Mouse (Mus musculus) inflammation-experienced regulatory T-cells, adult 6 months (primary cell): ENCODE measurements around the gene Dapk1. TPM values are rescaled to one million over a fixed set of nuclear protein-coding genes. Genes with fewer than 3 reads are reported as not detected.

Experiments
- ATAC-seq: one replicate; pipeline ENCODE4 v1.8.0; 2017
- polyA plus RNA-seq, 3 experiments: library from polyadenylated mRNA; unstranded; fragments of 100-300 nt; shearing (Covaris generic); gene quantifications; one replicate each; pipeline ENCODE4 v1.2.1; 2017

Gene Dapk1
- polyA plus RNA-seq, 3 experiments from 2014 or later = 0.45 to 1.4 TPM; not detected in 1

DNA sequence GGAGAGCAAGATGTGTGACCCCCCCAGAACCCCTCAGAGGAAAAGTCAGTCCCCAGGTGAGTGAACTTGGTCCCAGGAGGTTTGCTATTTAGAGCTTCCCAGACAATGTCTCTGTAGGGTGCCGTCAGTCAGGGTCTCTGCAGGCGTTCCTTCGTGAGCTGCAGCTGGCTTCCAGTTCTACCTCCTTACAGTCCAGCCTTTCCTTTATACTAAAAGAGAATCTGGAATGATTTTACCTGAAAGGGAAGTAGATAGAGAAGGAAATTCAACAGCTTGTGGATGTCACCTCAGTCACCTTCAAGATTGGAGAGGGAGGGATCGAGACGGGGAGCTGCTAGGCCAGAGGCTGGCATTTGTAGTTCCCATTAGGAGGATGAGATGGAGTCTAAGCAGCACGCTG is 14.3 kb downstream of the Dapk1 start:
- ATAC-seq = no peak

DNA sequence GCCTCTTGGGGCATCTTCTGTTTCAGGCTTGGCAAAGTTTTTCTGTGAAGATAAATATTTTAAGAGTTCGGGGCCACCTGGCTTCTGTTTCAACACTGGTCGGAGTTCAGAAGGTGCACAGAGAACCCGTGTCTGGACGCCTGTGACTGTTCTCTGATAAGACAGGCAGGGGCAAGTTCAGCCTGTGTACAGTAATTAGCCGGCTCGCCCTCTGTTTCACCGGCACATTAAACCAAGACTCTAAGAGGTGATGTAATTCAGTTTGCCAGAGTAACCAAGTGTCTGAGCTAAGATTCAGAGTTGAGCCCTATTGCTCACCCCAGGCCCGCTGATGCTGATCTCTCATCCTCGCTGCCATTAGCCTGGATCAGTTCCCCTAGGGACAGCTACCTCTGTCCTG is 16.5 kb downstream of the Dapk1 start:
- no peak for ATAC-seq

DNA sequence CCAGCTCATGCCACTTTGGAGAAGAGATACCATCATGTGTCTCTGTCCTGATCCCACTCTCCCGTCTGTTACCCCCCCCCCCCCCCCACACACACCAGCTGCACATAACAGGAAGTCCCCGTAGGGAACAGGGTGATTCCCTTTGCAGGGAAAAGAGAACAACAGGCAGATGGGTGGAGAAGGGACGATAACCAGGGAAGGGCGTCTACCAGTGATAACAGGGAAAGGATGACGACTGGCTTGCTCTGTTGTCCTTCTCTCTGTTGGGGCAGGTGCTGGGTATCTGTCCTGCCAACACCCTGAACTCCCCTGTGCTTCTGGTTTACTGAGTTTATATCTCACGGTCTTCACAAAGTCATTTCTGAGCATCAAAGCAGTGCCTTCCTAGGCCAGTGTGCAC is 18.0 kb downstream of the Dapk1 start:
- no peak for ATAC-seq

DNA sequence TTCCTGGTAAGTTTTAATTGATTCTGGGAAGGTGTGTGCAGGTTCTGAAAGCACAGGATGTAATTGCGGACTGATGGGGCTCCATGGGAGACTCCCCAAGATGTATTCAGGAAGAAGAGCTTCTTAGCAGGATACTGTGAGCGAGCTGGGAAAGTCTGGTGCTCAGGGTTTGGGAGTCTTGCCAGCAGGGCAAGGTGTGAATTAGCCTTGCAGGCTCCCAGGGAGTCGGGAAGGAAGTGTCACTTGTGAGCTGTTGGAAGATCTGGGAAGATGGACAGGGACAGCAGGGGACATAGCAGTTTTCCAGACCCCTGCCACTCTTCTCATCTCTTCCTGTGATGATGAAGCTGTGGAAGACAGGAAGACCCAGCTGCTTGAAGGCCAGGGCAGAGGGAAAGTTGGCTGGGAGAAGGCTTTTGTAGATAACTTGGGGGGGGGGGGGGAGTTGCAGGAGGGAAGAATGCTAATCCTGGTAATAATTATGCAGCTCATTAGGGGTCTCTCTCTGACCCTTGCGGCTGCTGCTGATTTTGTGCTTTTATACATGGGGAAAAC is 19.7 kb downstream of the Dapk1 start:
- no peak for ATAC-seq

DNA sequence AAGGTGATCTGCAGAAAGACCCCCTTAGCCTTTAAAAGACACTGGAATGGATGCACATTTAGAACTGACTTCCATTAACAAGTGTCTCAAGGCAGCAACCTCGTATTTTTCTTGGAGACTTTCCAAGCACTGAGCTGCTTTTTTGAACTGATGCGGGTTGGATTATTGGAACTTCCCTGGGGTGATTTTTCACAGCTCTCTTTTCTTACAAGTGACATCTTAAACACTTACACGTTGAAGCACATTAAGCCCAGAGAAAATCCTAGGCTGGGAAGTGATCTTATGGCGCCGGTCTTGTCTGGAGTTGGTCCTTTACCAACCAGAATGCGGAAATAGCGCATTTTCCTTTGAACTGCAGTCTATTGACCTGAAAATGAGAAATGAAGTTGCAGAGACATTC is 23.8 kb downstream of the Dapk1 start:
- ATAC-seq = no peak

DNA sequence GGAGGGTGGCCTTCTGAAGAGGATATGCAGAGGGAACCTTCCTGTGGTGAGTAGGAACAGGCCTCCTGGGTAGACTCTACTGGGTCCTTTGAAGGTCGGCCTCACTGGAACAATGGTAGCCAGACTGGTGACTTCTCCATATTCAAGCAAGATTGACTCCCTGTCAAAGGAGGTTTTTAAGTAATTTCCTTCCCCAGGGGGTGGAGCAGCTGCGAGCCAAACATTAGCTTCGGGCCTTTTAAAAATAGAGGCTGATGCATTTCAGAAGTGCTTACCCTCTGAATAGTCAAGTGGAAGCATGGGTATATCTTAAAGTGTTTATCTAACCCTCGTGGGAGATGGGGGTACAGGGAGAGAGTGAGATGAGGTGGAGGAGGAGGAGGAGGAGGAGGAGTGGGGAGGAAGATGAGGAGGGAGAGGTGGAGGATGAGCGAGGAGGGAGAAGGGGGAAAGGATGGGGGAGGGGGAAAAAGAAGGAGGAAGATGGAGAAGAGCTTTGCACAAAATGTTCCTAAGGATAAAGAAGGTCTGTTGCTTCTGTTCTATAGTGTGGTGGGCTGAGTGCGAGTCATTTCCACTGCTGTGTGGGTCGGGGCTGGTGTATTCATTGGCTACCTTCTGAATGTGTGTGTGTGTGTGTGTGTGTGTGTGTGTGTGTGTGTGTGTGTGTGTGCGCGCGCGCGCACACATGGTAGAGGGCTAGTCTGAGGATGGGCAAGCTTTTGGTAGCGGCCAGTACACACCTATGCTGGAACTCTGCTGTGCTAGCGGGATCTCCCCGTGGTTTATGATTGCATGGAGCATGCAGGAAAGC is 26.3 kb downstream of the Dapk1 start:
- ATAC-seq = no peak

DNA sequence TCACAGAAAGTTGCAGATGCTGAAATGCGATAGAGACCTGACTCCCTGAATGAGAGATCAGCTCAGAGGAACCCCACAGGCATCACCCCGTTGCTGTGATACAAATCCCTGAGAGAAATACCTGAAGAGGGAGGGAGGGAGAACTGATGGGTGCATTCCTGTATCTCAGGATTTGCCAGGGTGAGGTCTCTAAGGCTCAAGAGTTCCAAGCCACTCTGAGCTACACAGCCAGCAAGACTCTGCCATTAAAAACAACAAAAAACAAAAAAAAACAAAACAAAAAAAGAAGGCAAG is 26.9 kb downstream of the Dapk1 start:
- ATAC-seq = no peak

DNA sequence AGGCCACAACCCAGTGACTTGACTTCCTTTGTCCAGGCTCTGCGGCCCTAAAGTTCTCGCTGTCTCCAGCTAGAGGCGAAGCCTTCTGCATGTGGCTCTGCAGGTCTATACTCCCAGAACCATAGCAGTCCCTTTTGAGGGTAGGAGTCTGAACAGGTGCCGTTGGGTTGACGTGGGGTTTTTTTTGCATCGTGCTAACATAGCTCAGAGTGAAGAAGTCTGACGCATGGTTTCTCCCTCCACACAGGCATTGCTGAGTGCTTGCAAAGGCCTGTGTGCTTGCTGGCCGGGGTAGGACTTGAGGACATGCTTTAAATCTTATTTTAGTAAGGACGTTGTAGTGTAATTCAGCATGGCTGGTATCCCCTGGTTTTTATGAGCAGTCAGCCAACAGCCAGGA is 27.7 kb downstream of the Dapk1 start:
- no peak for ATAC-seq

DNA sequence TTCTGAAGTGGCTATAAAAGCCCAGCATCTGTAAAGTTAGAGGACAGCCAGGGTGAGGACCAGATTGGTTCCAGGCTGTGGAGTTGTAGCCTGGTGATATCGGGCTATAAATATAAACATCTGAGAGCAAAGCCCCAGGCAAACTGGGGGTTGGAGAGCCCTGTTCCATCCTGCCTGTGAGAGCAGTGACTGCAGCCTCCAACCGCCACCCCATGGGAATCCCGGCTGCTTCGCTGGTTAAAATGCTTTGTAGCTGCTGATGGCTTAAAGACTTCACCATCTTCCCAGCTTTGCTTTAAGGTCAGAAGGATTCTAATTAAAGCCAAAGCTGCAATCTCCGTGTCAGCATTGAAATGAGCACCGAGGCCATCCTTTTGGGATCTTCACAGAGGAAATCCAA is 32.2 kb downstream of the Dapk1 start:
- ATAC-seq = no peak

DNA sequence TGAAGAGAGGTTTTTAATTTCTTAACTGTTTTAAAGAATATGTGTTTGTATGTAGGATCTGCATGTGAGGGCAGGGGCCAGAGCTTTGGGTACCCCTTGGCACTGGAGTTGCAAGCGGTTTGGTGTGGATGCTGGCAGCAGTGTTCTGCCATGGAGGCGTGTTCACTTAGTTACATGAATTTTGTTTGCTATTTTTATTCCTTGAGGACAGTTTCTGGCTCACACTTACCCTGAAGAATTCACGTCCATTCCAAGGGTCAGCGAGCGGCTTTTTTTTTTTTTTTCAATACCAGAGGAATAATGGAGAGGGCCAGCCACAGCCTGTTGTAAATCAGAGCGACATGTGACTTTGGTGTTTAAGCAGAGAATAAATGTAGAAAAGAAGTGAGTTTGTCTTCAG is 33.9 kb downstream of the Dapk1 start:
- ATAC-seq = no peak

DNA sequence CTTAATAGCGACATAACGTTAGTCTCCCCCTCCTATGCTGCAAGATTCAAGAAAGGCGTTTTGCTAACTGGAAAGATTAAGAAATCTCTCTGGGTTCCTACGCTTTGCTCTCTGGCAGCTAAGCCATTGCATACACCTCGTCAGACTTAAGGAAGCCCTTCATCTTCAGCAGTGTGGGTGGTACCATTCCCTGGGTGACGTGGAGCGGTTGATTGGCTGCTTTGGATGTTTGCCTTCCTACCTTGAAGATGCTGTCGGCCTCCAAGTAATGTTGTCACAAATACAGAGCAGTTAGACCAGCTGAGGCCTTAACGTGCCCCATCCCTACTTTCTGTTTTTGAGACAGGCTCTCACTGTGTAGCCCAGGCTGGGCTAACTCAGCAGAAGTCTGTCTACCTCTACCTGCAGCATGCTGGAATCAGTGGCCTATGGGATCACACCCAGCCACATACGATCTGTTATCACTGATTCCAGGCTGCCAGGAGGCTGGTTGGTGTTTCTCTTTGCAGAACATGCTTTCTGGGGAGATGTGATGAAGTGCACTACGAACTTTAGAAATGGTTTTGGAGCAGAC is 37.8 kb downstream of the Dapk1 start:
- no peak for ATAC-seq

DNA sequence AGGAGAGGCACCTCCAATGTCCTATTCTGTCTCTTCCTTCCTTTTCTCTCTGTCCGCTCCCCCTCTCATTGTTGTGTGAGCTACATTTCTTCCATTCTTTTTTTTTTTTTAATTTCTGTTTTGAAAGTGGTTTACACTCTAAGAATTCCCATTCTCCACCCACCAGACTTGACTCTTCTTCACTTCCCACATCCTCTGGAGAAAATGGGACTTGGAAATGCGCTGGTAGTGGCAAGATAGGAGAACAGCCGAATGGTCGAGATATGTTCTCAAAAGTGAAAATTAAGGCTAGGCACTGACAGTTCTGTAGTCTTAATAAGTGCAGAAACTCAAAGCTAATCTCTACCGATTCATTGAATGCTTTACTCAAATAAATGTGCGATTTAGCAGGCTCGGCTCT is 38.7 kb downstream of the Dapk1 start:
- no peak for ATAC-seq

DNA sequence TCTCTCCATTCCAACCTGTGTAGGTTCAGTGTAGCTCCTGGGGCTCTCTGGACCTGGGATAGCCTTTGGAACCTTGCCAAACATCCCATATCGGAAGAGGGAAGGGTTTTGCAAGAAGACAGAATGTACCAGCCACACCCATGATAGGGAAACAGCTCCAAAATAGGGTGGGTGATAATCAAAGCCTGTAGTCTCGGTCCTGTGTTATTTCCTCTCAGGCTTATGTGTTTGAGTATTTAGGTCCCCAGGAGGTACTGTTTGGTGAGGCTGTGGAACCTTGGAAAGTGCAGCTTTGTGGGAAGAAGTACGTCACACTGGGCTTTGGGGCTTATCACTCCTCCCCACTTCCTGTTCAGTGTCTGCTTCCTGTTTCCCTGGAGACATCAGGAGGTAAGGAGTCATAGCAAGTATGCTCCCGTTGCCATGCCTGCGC is 42.7 kb downstream of the Dapk1 start:
- no peak for ATAC-seq

DNA sequence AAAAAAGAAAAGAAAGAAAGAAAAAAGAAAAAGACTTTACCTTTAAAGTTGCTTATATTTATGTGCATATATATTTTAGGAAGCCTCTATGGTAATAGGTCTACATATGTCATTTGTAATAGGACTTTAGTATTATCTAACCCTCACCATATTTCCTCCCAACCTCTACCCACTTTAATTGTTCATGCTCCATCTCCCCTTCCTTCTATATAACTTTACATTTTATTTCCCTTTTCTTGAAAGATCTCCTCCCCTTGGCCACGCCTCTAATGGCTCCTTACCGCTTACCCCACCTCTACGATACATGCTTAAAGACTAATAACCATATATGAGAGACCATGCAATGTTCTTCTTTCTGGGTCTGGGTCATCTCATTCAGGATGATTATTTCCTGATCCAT is 45.0 kb downstream of the Dapk1 start:
- no peak for ATAC-seq

DNA sequence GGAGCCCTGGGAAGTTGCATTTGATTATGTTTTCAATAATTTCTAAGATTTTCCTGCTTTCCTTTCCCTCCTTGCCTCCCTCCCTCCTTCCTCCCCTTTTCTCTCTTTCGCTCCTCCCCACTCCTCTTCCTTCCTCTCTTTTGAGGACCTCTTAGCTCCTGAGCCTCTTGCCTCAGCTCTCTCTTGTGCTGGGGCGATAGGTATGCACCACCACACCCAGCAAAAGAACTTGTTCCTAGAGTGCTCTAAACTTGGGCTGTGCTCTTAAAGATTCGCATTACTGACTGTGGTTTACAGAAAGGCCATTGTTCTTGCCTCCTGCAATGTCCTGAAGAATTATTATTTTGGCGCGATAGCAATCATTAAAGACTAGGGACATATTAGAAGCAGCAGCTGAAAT is 46.6 kb downstream of the Dapk1 start:
- no peak for ATAC-seq

DNA sequence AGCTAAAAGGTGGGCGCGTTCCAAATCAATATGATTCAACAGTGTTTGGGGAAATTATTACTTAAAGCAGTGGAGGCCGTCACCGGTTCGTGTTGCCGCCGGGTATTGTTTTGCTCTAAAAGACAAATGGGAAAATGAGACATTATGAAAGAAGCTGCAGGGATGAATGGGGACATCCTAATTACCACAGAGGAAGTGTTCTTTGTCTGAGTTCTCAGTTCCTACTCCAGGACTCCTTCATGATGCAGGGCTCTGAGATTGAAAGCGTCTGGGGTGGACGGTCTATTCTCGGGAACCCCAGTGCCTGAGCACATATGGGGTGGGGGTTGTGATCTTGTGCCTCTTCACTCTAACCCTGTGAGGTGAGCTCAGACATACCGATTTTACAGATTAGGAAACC is 48.3 kb downstream of the Dapk1 start:
- no peak for ATAC-seq

DNA sequence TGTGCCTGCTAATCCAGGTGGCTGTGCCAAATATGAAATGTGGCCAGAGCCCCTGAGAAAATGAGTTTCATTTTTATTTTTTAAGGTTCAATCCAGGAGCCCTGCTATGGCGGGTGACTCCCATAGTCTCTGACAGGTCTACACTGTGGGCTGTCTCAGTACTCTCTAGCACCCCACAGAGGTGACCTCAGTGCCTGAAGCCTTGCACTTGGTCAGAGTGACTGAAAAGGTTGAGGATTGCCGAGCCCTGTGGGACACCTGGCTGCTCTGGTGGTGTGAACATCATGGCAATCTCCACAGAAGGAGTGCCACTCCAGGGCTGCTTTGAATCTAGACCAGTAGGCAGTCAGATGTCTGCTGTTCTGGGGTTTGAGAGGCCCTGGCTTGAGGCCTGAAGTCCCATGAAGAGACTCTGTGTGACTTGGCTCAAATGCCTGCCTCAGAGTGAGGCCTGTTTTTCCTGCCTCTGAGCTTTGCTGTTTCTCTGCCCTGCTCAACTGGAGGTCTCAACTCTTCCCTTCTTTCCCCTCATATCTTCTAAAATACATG is 52.3 kb downstream of the Dapk1 start:
- no peak for ATAC-seq

DNA sequence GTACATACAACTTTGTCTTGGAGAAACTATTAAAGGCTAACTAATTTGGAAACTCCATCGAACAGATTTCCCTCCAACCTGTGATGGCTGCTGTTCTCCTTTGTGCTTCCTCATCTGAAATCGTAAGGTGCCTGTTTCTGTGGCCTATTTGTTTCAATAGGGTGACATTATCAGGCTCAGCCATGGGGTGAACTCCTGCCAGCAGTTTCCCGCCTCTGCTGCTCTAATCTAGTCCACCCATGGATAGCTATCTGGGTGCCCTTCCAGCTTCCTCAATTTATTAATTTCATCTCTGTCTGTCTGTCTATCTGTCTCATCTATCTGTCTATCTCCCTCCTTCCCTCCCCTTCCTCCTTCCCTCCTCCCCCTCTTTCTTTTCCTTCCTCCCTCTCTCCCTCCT is 53.5 kb downstream of the Dapk1 start:
- no peak for ATAC-seq

DNA sequence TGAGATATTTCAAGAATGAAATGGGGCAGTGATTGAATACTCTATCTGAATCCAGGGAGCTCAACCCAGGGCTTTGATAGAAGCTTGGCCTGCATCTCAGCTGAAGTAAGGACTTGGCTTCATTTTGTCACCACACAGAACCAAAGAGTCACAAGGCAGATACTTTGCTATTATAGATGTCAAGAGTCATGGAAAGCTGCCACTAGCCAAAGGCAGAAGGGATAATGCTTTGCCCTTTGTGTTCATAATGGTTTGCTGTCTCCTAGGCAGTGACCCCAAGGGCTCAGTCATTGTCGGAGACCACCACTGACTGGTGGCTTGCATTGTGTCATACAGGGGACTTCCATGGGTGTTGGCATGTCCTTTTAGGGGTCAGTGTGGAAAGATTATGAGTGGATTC is 57.9 kb downstream of the Dapk1 start:
- ATAC-seq = no peak

DNA sequence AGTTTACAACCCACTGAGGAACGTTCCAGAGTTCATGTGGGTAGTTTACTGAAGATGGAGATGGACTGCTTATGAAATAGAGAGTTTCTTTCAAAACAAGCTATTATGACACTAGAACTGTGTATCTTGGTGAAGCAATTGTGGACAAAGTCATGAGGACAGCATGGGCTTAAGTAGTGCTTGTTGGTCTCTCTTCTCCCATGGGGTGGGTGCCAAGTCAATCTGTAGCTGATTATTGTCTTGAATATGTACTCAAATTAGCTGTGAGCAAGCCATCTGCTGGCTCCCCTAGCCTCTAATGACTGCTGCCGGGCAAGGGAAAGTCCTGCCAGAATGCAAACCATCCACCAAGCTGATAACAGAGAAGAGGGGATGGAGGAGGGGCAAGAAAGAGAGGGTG is 58.3 kb downstream of the Dapk1 start:
- ATAC-seq = no peak

DNA sequence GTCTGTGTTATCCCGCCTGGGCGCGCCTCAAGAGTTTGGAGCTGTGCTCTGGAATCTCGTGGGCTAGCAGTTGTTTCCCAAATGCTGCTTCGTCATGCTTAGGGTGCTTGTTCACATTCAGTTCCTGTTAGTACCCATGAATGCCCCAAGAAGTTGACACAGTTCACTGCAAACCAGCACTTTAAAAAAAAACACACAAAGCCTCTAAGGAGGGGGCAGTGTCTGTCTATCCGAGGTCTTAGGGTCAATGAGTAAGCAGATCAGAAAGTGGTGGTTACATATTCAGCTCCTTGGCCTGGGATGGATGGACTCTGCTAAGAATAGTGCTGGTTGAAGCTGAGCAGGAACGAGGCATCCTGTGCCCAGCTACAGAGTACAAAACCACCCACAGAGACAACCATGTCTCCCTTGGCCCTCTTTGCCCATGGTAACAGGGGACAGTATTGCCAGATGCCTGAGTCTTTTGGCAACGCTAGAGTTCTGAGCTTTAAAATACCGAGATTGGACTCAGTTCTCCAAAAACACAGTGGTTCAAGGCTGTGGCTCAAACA is 59.0 kb downstream of the Dapk1 start:
- no peak for ATAC-seq

DNA sequence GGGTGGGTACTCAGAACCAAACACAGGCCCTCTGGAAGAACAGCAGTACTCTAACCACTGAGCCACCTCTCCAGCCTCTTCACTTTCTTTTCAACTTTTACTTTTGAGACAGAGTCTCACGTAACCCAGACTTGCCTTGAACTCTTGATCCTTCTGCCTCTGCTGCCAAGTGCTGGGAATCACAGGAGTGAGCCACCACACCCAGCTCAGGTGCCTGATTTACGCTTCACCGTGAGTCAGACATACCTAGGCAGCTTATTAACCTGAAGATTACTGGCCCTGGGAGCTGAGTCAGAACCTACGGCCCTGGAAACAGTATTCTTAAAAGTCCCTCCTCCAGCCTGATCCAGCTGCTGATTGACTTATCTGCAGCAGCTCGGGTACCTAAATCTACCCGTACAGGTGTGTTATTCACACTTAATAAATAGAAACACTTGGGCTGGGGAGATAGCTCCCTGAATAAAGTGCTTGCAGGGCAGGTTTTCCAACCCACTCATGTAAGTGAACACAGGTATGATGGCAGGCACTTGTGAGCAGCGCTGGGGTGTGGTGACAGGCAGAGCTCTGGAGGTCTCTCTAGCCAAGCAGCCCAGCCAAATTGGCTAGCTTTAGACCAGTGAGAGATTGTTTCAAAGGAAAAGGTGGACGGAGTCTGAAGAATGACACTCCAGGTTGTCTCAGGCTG is 60.9 kb downstream of the Dapk1 start:
- ATAC-seq = no peak

DNA sequence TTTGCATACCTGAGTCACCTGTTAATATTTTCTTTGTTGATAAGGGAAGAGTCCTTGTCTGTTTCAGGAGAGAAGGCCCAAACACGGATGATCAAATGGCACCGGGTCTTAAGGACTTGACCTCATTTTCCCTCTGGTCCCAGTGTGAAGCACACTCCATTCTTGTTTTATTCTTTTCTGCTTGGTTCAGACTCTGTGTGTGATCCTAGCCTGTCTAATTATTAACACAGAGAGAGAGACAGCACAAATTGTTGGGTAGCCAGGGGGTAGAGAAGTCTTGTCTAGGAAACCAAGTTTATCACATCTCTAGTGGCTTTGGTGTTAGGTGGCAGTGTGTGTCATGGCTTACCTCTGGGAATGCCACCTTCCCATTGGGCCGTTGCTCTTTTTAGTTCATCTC is 62.3 kb downstream of the Dapk1 start:
- ATAC-seq = no peak
